Mouse (Mus musculus): ENCODE measurements around the gene Phactr1.

Gene Phactr1

DNA sequence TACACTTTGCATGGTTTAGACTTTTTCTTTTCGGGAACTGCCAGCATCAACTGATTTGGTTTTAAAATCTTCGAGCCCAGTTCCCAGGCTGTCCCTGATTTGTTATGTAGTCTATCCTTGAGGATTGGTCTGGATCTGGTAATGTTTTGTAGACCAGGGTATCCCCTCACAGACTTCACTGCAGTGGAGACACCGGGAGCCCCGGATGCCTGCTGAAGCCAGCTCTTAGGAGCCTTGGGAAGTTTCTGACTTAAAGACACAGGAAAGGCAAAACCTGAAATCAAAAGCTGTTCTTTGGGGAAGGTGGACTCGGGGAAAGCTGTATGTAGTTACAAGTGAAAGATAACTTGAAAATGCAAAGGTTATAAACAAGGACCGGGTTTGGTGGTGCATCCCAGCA, 186.6 kb downstream of the Phactr1 start:
- DNase-seq (ENCODE audit: low read depth, low spot score) = no peak

DNA sequence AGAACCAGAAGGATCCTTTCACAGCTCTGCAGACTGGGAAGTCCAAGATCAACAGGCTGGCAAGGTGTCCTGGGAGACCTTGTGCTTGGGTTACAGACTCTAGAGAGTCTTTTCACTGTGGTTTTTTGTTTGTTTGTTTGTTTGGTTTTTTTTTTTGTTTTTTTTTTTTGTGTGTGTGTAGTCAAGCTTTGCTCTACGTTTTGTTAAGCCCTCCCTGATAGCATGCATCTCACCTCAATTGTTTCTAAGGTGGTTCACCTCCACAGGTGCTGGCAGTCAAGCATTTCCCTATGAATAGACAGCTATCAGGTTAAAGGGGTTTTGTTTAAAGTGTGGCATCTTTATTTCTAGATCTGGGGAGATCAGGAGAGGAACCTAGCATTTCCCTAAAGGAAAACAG, 191.7 kb downstream of the Phactr1 start:
- DNase-seq (ENCODE audit: low read depth, low spot score) = no peak

DNA sequence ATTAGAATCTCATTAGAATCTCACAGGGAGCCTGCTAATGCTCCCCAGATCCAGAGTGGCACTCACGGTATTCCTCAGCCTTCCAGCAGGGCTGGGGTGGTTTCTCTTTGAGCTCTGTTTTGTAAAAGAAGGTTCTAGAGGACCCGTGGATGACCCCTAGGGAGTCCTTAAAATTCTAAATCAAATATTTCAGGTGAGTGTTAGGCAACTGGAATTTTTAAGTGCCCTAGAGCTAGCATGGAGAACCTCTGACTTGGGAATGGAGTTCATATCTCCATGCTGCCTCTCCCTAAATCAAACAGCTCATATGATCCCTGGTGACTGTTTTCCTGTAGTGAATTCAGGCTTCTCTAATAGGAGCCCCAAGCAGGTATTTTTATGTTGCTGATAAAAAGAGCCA, 197.9 kb downstream of the Phactr1 start:
- no peak for DNase-seq (ENCODE audit: low read depth, low spot score)

DNA sequence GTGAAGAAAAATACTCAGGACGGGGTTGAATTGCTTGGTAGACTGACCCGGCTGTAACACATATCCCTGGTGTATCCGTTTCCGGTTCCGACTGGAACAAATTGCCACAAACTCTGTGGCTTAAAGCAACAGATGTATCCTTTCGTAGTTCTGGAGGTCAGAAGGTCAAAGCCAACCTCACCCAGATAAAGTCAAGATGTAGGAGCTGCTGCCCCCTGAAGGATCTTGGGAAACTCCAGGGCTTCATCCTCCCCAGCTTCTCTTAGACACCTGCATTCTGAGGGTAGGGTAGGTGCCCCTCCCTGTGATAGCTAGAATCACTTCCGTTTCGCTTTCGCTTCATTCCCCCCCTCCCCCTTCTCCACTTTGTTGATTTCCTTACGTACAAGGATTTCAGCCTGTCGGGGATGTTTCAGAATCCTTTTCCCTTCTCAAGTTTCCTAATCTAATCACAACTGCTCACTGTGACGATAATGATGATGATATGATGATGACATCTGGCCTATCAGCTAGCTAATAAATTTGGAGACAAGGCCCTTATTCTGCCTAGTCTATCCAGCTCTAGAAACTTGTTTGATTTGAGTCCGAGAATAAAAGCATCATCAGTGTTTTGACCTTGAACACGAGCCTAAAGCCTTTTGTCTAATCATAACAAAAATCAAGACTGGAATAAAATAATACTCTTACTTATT, 203.8 kb downstream of the Phactr1 start:
- DNase-seq (ENCODE audit: low read depth, low spot score) = no peak

DNA sequence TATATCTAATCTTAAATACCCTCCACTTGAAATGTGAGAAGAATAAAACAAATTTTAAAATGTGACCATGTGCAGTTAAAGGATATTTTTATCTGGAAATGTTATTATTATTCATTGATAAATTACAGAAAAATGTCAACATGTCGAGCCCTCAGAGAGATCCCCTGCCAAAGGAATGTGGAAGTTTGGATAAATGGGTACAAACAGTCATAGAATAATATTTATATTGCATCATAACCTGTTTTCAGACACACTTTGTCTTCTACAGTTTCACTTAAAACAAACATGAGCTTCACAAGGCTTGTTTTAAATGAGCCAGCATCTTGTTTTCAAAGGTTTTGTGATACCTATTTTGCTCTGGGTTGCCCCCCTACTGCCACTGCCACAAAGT, 204.3 kb downstream of the Phactr1 start:
- no peak for DNase-seq (ENCODE audit: low read depth, low spot score)

DNA sequence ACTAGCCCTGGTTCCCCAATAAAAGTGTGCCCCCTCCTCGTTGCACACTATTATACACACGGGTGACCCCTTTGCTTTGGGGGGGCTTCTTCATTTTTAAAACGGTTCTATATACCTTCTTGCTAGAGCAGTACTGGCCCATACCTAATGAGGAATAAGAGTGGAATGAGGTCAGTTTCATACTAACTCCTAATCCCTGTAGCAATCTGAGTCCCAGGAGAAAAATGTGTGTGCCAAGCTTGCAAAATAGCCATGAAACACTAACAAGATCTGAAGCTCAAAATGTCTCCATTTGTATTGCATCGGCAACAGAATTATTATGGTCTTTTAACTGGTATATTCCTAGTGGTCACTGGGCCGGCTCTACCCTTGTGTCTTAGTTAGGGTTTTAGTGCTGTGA, 207.3 kb downstream of the Phactr1 start:
- no peak for DNase-seq (ENCODE audit: low read depth, low spot score)

DNA sequence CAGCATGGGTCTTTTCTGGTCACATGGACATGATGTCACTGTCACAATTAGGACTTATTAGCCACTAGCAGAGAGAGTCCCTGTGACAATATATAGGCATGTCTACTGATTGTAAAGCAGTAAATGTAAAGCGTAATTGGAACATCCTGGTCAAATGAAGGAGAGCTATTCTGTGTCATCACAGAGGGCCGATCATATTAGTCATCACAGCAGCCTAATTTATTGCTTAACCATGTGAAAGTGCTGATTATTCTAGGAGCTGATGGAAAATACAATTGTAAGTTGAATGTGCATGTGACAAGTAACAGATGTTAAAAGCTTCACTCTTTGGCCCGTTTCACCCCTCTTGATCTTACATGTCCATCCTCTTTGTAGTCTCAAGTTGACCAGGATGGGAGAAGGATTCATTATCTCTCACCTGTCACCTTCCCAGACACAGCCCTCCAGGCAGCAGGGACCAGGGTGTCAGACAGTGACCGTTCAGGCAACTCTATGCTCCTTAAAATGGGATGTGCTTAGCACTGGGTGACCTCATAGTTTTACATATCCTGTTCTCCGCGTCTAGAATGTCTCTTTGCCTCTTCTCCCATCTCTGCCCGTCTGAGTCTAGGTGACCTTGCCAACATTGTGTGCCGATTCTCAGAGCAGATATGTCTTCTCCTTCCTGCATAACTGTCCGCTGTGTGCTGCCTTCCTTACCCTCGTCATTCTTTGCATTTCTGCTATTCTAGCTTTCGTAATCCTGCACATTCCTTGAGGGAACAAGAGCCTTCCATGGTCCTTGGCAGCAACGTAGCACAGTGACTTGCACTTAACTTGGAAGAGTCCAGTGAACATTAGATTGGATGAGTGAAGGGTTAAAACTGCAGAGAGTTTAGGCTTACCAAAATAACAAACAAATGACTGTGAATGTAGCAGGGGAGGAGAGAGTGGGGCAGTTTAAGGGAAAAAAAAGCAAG, 209.4 kb downstream of the Phactr1 start:
- DNase-seq (ENCODE audit: low read depth, low spot score) = no peak

DNA sequence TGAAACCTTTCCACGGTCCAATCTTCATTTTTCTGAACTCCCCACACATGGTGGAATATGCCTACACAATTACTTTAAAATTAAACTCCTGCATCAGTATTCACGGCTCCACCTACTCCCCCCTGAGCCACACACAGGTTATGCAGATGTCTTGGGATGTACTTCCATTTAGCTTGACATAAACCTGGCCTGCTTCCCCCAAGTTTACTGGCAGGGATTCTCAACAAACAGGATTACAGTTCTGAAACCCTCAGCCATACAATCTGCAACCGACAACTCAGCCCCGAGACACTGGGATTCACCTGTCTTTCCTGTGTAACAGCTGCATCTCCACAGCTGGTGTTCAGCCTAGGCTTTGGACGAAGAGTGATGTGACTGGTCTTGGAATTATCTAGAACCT, 210.2 kb downstream of the Phactr1 start:
- DNase-seq (ENCODE audit: low read depth, low spot score) = no peak

DNA sequence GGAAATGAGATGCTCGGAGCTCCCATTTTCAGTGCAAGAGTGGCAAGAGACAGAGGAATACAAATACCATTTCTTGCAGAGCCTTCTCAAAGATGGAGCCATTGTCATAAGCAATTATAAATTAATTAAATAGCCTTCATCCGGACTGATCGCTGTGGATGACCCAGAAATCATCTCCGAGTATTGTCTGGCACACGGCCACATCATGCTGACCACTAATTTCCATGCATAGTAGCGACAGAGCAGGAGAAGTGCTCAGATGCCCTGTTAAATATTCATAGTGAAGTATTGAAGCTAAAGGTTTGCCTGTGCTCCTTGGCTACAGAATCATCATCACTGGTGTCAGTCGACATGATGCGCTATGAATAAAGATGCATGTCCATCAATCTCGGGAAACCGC, 213.6 kb downstream of the Phactr1 start:
- no peak for DNase-seq (ENCODE audit: low read depth, low spot score)

DNA sequence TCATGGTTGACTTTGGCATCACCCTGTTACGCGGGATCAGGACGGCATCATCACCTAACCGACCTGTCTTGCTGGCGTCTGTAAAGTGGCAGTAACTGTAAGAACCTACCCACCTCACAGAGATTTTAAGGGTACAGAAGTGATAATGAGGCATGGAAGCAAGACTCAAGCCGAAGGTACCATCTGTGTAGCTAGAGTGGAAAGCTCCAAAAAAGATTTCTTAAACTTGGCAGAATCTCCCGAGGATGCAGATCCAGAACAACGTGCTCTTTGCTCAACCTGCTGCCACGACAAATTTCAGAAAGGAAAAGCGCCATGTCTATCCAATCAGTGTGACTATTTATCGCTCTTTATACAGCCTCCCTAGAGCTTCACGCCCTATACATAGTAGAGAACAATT, 214.2 kb downstream of the Phactr1 start:
- DNase-seq (ENCODE audit: low read depth, low spot score) = no peak

DNA sequence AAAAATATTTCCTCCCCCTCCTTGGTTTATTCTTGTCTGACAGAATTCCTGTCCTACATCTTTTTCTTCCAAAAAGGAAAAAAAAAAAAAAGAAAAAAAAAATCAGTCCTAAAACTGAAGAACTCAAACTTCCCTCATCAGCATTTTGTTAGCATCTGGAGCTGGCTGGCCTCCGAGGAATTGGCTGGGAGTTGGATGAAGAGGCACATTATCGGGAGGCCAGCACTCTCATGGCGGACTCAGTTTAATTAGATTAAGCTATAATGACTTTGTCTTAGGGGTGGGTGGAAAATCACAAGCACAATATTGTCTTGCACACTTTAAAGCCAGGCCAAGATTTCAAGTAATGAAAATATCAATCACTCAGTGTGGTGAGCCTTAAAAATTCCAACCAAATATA, 215.6 kb downstream of the Phactr1 start:
- DNase-seq (ENCODE audit: low read depth, low spot score) = no peak

DNA sequence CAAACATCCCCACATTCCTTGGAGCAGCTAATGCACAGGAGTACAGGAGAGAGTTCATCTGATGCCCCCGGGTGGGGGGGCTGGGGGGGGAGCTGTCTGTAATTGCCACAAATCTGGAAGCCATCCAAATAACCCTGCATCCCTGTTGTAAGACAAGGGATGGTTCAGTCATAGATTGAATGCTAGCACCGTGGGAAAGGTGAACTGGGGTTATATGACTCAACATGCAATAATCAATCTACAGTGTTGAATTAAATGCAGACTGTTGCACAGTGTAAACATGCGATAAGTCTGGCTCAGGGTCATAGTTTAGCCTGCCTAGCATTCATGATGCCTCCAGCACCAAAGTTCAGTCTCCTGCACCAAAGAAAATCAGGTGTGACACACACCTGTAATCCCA, 219.2 kb downstream of the Phactr1 start:
- DNase-seq (ENCODE audit: low read depth, low spot score) = no peak

DNA sequence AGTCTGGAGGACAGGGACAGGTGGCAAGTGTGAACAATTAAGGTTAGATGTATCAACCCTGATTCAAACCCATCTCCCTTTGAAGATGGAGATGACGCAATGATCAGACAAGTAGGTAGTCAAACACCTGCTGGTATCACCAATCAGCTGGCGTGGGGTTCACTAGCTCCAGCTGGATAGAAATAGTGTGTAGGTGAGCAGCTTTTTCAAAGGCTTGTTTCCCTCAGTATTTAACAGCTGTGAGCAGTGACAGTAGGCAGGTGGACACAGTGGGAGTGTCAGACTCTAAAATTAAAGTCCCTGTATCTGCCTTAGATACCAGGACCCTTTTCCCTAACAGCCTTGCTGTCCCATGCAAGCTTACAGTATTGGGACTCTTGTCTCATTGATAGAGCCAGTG, 221.4 kb downstream of the Phactr1 start:
- no peak for DNase-seq (ENCODE audit: low read depth, low spot score)

DNA sequence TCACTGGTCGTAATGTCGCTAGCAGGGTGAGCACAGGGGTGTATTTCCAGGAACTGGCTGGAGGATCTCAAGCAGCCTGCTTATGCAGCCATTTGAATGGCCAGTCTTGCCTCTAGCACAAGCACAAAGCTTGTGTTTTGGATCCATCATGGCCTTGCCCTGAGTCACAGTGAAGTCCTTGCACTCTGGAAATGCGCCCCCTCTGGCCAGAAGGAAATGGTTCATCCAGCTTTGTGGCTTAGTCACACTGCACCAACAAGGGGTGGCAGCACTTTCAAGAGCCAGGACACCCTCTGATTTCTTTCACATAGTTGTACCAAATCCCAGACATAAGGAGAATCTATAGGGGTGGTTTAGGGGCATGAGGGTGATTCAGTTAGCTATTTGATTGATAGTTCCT, 222.4 kb downstream of the Phactr1 start:
- DNase-seq (ENCODE audit: low read depth, low spot score) = no peak

DNA sequence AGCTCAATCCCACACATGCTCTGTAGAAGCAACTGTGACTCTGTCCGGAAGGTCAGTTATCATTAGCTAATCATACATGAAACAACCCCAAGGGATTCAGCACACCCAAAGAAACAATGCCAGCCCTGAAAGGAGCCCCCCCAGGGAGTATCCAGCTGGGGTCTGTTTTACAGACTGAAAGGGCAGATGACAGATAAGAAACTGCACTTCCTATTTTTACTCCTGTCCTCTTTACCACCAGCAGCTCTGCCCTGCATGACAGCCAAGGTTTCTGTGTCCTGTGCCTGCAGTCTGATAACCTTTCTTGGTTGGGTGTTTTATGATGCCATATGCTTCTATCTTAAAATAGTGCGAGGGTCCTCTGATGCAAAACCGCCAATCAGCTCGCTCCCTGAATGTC, 225.4 kb downstream of the Phactr1 start:
- DNase-seq (ENCODE audit: low read depth, low spot score) = no peak

DNA sequence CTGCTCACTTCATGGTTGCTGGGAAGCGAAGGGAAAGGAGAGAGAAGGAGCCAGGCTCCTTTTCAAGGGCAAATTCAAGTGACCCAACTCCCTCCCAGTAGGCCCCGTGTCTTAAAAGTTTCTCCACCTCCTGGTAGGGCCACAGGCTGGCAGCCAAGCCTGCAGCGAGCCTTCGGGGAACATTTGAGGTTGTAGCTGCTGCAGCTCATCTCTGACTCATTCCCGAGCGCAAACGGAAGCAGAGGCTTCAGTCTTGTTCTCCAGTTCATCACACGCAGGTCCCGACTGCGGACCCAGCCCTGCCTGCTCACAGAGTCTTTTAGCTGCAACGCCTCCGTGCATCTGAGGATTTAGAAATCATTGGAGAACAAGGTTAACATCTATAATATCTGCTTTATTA, 226.6 kb downstream of the Phactr1 start:
- no peak for DNase-seq (ENCODE audit: low read depth, low spot score)

DNA sequence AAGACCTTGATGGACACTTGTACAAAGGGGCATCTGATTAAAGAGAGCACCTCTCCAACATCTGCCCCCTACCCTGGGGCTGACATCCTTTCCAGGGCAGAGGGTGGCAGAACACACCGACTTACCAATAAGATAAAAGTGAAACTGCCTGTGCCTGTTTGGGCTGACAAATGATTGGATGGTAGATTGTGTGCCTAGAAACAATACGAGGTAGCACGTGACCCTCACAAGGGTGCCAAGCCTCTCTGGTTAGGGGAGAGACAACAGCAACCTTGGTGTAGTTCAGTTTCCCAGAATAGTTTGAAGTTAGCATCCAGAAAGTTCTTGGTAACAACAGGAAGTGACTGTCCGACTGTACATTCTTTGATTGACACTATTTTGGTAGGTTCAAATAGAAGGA, 234.7 kb downstream of the Phactr1 start:
- DNase-seq (ENCODE audit: low read depth, low spot score) = no peak

DNA sequence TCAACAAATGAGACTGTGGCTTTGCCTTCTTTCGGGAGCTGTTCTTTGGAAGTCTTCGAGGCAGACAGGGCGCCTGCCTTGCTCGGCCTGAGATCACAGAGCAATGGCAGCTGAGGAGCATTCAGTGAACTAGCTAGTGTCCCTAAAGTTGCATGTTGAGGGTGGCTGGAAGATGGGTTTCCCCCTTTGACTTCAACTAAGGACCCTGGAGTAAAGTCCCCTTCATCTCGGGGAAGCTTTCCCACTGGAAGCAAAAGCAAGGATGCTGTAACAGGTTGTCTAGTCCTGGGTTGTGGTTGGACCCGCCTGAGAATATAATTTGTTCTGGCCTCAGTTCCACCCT, 235.4 kb downstream of the Phactr1 start:
- no peak for DNase-seq (ENCODE audit: low read depth, low spot score)

DNA sequence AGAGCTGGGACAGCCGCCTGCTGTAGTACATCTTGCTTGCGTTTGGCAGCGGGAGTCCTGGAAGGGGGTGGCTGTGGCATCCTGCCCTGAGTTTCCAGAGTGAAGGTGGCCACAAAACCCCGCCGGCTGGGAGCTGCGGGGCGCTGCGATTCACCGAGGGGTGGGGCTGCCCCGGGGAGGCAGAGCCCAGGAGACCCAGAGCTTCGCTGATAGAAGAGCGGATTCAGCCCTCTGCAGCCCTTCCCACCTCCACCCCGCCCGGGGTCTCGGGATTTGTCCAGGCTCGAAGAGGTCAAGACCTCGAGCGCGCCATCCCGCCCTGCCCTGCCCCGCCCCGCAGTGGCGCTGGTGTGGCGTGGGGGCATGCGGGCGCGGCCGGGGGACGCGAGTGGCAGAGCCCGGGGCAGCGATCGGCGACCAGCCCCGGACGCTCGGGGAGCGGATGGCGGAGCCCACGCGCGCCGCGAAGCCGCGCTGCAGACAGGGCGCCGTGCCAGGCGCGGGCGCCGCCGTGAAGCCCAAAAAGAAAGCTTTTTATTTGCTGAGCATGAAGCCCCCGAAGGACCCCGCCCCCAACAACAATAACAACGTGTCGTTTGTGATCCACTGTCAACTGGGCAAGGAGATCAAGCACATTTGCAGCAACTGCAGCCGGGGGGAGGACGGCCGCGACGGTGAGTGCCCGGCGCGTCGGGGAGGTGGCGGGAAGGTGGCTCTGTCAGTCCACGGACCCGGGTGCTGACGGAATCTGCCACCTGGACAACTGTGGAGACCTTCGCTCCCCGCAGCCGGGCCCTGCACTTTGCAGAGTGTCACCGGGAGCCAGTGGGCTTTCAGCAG, 236.0 kb downstream of the Phactr1 start:
- no peak for DNase-seq (ENCODE audit: low read depth, low spot score)

DNA sequence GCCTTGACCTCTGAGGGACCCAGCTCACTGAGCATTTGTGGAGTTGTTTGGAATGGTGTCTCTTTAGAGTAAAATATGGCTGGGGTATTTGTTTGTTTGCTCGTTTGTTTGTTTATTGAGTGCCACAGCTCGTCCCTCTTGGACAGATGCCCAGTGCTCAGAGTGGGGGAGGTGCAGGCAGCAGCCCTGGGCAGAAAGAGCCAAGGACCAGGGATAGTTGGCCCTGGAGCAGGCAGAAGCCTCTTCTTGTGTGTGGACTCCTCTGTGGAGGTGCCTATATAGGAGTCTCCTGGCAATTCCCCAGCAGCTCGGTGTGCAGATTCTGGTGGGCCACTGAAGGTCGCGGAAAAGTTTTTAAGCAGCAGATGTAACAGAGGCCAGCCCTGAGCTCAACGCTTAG, 236.8 kb downstream of the Phactr1 start:
- no peak for DNase-seq (ENCODE audit: low read depth, low spot score)

DNA sequence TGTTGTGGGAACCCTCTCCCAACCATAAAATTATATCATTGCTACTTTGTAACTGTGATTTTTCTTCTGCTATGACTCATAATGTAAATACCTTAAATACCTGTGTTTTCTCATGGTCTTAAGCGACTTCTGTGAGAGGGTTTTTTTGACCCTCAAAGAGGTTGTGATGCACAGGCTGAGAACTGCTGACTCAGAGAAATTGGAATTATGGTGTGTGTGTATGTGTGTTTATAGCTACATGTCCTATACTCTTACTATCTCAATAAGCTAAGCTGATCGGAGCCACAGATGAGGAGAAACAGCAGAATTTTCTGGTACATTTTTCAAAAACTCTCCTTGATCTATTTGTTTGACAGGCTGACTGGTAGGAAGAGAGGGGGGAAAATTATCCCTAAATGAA, 239.6 kb downstream of the Phactr1 start:
- DNase-seq (ENCODE audit: low read depth, low spot score) = no peak

DNA sequence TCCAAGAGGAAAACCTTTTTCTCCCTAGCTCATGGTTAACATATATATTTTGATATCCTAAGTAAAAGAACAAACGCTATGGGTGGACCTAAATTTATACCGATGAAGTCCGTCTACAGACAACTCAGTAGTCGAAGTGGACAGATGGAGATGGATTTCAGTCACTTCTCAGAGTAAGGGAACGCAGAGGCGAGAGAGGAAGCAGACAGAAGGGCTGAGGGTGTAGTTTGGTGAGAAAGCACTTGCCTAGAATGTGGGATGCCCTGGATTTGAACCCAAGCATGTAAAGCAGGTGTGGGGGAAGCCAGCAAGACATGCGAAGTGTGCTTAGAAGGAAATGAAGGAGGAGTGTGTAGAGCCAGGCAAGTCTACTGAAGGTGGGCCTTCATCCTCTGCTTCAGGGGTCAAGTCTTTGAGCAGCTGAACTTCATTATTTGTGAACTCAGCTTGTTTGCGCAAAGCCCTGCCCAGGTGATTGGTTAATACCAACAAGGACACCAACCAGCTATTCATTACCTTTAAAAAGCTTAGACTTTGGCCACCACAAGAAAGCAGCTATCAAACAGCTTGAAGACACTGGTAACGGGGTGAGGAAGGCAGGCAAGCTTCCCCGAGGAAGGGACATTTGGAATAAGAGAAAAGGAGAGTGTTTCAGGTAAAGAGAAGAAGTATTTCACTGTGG, 241.5 kb downstream of the Phactr1 start:
- DNase-seq (ENCODE audit: low read depth, low spot score) = no peak
